Mouse (Mus musculus) retina, adult 2 months (tissue): ENCODE results near the gene Aloxe3.

ENCODE experiments used
- DNase-seq: peaks from one replicate; pipeline ENCODE4 v3.0.0-alpha.2; 2012; ENCODE audit warnings: low read depth, low spot score

The Aloxe3 gene

DNA sequence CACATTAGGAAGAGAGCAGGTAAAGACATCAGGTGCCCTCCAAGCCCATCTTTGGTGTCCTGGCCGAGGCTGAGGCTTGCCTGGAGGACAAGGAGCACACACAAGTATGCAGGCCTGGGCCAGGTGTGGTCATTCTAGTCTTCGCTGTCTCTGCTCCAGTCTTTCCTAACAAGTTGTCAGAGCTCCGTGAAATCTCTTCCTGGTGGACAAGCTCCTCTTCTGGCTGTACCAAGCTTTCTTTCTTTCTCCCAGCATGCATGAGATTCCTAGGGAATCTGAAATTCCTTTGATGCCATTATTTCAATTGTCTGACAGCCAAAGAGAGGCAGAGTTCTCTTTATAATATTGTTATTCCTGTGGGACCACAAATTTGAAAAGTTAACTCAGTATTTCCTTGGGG, 53.8 kb downstream of the Aloxe3 start:
- no peak for DNase-seq

DNA sequence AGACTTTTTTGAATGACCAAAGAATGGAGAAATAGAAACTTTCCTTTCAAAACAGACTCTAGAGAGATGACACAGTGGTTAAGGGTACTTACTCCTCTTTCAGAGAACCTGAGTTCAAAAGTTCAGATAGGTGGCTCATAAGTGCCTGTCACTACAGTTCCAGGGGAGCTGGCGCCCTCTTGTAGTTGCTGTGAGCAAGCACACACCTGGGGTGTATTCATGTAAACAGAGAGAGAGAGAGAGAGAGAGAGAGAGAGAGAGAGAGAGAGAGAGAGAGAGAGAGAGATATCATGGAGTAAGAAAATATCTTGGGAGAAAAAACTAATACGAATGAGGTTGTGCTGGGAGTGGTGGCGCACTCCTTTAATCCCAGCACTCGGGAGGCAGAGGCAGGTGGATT, 54.4 kb downstream of the Aloxe3 start:
- no peak for DNase-seq

DNA sequence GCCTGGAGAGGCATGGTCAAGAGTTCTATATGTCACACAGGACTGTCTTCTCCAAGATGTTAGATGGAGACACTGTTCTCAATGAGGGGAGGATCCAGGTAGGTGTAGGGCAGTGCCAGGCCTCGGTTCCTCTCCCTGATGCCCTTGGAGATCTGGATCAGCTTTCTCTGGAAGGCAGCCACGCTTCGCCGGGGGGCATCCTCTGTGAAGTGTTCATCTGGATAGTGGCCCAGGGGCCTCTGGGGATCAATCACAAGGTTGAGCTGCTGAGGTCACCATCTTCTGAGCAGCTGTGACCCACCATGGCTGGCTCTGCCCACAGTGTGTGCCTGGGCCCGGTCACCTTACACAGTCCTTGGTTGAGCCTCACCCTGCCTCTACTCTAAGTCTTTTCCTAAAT, 59.3 kb downstream of the Aloxe3 start:
- DNase-seq, result no peak

- no peak for DNase-seq
These were observed 60.2 kb downstream of the Aloxe3 start for GRCm38 (mm10) chr11:69185936-69186335.

DNA sequence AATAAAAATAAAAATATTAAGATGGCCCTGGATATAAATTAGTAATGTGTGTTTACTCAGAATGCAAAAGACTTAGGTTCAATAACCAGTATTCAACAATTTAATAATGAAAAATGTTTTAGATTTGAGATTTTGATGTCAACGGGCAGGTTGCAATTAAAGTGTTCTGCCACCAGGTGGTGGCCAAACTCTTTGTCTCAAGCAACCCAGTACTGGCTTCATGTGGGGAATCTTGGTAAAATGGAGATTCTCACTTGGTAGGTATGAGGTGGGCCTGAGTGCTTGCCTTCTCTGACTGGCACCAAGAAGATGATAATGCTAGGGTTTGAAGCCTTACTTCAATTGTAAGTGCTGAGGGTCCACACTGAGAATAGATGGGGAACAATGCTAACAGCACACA, 67.1 kb downstream of the Aloxe3 start:
- DNase-seq, result peak; percentile 26

DNA sequence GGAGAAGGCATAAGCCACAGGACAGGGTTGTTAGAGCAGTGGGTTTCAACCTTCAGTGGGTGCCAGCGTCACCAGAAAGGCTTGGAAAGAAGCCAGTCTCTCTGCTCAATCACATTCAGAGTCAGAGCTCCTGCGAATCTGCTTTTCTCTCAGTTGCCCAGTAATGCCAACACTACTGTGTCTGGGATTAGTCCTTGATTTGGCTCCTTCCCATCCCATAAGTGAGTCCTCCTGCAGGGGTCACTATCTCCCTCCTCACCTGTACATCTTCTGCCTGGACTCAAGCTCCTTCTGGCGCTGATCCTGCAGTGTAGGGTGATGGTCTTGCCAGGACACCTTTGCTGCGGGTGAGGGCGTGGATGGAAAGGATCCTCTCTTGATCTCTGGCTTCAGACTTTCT, 71.1 kb downstream of the Aloxe3 start:
- DNase-seq, result peak; percentile 30

DNA sequence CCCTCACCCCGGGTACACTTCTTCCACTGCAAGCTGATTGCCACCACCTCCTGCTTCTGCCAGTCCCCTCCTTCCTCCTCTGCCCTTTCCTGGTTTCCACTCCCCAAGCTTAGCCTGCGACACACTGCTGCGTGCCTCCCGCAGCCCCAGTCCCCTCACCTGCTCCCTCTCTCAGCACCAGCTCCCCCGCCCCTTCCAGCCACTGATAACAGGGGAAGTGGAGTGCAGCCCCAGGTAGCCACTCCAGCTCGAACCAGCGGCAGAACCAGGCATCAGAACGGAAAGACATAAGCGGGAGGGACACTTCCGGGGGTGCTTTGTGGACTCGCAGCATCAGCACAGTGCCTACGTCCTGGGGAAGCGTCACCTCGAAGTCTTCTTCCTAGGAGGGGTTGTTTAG, 71.5 kb downstream of the Aloxe3 start:
- DNase-seq, result no peak

GRCm38 (mm10) chr11:69197743-69198142, 72.0 kb downstream of the Aloxe3 start, which contains the start of gene Alox8:
TSS of gene Alox8 (minus strand) at chr11:69197843.
- no peak for DNase-seq
